Mouse (Mus musculus): ENCODE data around the gene Gm9821.

The Gm9821 gene

DNA sequence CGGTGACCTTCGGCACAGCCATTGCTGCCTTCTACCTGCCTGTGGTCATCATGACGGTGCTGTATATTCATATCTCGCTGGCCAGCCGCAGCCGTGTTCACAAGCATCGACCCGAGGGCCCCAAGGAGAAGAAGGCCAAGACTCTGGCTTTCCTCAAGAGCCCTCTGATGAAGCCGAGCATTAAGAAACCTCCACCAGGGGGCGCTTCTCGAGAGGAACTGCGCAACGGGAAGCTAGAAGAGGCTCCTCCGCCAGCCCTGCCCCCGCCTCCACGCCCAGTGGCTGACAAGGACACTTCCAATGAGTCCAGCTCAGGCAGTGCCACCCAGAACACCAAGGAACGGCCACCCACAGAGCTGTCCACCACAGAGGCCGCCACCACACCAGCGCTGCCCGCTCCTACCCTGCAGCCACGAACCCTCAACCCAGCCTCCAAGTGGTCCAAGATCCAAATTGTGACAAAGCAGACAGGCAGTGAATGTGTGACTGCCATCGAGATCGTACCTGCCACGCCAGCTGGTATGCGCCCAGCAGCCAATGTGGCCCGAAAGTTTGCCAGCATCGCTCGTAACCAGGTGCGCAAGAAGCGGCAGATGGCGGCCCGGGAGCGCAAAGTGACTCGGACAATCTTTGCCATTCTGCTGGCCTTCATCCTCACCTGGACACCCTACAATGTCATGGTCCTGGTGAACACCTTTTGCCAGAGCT lies 17.5 kb upstream of the Gm9821 start:
- DNase-seq = peak; percentile 78

DNA sequence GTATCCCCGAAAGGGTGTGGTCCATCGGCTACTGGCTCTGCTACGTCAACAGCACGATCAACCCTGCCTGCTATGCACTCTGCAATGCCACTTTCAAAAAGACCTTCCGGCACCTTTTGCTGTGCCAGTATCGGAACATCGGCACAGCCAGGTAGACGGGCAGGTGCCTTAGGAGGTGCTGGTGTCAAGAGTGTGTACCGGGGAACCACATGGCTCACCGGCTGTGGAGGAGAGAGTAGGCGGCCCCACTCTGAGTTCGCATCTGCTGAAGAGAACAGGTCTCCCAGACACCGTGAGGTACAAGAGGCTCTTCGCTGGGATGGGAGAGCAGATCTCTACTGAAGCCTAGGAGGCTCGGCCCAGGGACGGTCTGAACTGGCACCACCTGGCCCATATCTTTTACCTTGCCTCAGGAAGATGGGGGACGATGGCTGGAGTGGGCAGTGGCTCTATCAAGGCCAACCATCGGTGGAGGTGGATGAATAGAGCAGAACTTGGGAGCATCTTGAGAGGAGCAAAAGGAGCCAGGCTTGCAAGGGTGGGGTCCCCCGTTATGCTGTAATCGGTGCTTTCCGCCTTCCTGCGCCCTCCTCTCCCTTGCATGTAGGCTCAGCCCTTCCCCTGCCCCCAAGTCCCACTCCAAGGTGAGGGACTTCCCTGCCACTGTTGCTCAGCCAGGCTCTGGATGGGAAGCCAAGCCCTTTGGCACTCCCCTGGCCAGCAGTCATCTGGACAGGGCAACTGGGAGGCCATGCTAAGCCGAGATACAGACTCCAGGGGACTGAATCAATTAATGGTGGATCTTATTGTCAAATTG lies 16.8 kb upstream of the Gm9821 start:
- no peak for DNase-seq

DNA sequence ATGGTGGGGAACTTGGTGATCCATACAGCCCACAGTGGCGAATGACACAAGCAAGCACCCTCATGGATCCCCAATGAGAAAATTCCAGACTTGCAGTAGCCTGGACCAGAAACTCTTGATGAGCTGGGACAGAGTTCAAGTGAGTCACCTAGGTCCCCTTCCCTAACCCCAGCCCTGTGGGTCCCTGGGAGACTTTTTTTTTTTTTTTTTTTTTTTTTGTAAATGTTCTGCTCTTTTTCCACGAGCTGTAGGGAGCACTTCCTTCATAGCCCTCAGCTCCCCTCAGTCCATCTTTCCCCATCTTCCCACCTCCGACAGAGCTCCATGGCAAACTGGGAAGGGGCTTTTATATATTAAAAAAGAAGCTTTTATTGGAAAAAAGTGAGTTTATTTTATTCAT lies 16.0 kb upstream of the Gm9821 start:
- DNase-seq = no peak

DNA sequence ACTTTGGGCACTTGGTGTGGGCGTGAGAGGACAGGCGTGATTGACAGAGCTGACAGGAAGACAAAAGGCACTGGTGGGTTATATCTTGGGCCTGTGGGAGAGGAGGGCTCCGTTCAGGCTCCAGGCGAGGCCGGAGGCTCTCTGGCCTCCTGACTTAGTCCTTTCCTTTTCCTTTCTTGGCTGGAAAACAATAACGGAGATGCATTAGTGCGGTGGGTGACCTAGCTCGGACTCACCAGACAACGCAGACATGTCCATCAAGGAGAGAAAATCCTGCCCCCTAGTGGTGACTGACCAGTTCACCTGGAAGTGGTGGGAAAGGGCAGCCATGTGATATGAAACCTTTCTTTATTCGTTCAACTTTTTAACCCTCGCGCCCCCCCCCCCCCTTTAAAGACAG lies 15.6 kb upstream of the Gm9821 start:
- DNase-seq = no peak

DNA sequence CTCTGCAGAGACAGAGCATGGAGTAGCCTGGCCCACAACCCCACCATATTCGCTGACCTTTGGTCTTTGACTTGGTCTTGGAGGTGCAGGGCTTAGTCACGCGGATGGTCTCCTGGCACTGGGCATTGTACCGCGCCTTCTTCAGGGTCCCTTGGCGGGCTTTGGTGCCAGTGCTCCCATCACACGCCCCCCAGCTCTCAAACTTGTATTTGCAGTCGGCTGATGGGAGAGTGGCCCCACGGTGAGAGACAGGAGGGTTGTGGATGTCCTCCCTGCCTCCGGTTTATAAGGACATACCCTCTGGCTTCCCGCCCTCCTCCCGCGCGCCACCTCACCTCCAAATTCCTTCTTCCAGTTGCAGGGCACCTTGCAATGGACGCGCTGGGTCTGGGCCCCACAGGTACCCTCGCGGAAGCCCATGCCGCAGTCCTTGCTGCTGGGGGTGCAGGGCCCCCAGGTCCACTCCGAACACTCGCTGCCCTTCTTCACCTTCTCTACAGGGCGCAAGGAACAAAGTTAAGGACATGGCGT lies 14.7 kb upstream of the Gm9821 start:
- DNase-seq = no peak

DNA sequence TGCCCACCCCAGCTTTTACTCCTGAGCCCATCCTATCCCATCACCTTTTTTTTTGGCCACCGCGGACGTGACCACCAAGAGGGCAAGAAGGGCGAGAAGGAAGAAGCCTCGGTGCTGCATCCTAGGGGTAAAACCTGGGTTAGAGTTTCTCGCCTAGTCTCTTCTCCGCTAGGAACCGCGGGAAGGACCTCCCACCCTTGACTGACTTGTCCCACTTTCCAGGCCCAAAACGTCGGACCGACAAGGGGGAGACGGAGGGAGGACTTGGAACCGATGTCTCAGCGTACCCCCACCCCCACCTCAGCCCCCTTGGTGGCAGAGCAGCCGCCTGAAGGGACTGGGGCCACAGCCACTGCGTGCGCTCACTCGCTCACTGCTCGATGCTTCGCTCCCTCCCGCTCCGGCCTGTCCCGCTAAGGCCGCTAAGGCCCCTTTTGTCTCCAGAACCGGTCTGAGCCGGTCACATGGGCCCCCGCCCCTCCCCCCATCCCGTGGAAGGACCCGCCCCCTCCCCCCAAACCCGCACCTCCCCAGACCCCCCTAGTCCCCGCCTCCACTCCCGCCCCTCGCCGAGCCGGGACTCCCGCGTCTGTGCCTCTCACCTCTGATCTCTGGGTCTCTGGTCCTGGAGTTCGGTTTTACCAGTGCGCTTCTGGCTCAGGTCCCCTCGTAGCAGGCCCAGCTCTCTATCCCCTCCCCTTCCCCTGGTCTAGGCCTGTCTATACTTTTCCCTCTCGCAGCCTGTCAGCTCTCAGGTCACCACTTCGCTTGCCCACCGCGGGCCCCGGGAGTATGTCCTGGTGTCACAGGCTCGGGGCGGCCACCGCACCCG lies 14.0 kb upstream of the Gm9821 start:
- DNase-seq = no peak

DNA sequence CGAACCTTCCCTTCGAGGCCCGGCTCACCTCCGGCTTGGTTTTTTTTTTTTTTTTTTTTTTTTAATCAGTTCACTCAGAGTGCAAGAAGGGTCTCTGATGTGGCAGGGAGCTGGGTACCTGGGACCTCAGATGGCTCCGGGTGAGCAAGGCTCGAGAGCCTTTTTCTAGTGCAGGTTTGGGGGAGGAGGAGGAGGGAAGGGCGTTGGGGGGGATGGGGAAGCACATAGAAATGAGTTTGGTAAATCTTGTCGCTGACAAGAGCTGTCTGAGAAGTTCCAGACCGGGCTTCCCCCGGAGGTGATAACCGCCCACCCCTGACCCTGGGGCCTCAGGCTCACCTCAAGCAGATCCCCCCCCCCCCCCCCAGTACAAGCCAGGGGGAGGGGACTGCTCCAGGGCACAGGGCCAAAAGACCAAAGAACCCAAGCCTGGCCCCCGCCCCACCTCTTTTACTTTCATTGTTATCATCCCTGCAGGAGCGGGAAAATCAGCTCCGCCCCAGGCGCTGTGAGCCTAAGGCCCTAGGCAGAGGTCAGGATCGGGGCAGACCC lies 13.3 kb upstream of the Gm9821 start, which contains the start of gene Mdk:
Gene Mdk, minus strand, starts transcription at position 138 of the 552 bp plus-strand sequence.
- no peak for DNase-seq

DNA sequence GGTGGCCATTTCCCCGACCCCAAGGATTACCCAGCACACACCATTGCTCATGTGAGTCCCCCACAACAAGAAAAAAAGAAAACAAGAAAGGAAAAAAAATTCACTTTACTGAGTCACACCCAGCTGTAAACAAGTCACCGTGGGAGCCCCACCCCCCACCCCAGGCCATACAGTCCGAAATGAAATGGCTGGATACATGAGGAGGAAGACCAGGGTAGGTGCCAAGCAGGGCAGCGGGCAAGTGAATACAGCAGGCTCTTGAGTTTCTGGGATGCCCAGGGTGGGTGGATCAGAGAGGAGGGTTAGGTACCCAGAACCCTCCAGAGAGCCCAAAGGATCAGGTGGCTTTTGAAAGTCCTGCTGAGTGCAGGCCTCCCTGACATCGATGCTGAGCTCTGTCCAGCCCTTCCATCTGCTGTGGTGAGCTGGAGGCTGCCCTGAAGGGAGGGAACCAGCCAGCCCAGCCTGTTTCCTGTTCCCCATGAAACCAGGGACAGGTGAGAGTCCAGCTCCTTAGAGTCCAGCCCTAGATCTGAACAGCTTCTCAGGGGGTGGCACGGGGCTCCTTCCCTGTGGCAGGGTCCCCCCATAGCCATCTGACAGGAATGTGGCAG lies 12.7 kb upstream of the Gm9821 start:
- DNase-seq = no peak

DNA sequence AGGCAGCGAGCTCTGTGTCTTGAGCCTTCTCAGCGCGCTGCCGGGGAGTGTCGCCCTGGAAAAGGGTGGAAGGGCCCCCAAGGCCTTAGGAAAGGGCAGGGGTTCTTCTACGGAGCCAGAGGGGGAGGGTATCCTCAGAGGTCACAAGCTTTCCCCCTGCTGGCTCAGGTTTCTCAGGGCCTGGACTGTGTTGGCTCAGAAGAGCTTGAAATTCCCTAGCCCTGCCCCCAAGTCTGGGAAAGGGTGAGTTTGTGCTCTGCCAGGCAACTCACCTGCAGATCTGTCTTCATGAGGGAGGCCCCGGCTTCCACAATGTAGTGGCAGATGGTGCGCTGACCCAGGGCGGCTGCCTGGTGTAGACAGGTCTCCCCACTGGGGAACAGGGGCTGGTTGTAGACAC lies 12.0 kb upstream of the Gm9821 start:
- no peak for DNase-seq

DNA sequence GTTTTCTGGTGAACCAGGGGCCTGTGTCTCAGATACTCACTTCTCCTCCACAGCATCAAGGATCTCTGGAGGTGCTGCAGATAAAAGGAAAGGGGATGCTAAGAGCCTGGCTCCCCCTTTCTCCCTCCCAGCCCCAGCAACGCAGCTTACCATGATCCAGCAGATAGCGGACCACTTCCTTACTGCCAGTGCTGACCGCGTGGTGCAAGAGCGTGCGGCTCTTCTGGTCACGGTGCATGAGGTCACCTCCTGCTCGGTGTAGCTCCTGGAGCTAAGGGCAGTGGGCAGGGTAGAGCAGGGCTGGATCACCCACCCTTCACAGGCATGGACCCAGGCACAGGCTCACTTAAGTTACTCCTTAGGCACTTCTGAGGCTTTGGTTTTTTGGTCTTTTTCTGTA lies 11.5 kb upstream of the Gm9821 start:
- DNase-seq = no peak

DNA sequence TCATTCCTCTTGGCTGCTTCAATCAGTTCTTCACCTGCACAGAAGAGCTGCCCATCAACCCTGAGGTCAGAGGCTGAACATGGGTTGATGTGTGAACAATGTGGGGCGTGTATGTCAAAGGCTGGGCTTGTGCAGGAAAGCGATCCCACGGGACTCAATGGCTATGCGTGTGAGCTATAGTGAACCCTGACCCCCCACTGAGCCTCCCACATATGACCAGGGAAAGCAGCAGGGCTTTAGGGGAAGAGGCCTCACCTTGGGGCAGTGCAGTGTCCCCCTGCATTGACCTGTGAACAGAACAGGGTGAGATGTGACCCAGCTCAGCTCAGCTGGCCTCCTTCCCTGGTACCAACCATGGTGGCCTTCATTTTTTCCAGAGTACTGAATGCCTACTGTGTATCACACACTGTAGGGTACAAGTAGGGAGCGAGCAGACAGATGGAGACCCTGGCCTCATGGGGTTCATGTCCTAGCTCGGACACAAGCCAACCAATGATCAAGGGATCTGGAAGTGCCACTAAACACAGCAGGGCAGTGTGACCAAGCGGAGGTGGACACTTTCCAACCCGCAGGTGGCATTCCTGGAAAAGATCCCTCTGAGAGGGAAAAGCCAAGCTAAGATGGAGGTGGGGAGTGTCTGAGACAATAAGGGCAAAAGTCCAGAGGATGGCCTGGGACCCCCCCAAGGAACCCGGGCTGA lies 10.5 kb upstream of the Gm9821 start:
- no peak for DNase-seq

DNA sequence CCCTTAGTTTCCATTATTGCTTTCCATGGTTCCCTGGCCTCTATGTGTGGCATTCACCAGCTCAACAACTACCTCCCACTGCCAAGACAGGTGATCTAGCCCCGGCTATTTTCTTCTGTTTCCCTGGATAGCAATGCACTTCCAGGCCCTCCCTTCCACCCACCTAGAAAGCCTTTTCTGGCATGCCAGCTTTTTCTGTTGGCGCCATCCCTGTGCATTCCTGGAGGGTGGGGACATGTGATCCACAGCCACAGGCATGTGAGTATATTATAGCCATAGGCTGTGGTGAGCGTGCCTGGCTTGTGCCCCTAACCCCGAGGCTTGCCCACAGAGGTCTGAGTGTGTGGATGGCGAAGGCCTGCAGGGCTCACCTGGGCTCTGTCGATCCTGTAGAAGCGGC lies 9.3 kb upstream of the Gm9821 start:
- DNase-seq = no peak

DNA sequence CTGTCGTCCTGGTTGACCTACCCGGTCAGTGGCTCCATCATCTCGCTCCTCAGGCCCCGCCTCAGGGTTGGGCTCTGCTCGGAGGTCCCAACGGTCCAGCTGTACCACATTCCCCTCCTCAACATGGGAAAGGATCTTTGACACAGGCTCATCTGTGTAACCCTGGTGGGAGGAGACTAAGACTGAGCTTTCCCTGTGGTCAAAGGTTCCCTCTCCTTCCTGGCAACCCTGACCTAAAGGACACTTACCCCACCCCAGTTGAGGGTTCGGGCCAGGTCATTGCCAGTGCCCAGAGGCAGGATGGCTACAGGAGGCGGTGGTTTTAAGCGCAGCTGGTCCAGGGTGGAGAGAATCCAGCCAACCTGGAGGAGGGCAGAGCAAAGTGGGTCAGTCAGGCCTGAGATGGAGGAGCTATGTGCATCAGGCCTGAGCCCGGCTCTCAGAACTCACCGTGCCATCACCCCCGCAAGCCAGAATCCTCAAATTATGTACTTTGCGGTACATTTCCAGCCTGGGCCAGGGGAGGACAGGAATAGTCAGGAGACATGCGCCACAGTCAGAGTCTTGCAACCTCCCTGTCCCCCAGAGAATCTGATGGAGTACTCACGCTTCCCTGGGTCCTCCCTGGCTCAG lies 6.1 kb upstream of the Gm9821 start:
- no peak for DNase-seq

DNA sequence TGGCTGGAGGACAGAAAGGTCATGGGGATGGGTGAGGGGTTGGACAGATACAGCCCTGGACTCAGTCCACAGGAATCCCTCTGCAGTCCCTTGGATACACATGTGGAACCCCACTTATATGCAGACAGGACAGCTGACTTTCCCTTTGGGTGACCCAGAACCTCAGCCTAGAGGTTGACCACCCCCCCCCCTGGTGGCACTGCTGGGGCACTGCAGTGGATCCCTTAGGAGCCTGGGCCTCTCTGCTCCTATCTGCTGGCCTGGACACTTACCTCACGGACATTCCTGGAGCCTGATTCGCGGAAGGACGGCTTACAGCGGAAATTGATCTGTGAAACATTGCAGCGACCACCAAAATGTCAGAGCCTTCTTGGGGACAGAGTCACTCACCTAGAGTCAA lies 3.1 kb upstream of the Gm9821 start:
- DNase-seq = no peak

DNA sequence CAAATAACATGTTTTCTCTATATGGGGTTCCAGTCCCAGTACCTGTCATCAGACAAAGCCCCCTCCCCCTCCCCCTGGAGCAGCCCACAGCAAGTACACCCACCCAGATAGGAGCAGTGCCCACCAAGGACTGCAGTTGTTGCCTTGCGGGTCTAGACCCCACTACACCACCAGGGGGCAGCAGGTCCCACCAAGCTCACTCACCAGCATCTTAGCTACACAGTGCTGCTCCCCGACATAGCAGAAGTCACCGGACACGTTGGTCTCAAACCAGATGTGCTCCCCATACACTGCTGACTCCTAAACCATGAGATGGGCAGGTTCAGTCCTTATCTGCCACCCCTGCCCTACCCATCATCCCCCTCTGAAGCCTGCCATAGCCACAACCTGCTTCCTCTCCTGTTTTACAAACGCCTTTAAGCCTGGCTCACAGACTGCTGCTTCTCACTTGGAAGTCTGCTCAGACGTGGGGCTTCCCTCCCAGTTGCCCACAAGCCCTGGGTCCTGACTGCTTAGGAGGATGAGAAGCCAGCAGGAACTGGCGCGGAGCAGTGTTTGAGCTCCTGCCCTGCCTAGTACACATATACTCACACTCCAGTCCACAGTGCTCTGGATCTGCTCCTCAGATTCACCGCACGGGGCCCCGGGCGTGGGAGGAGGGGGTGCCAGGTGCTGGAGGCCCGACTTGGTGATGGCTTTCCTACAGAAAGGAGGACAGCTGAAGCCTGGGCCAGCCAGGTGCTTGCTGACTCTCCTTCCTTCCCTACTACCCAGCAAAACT lies 1.1 kb upstream of the Gm9821 start:
- peak; percentile 90 for DNase-seq

DNA sequence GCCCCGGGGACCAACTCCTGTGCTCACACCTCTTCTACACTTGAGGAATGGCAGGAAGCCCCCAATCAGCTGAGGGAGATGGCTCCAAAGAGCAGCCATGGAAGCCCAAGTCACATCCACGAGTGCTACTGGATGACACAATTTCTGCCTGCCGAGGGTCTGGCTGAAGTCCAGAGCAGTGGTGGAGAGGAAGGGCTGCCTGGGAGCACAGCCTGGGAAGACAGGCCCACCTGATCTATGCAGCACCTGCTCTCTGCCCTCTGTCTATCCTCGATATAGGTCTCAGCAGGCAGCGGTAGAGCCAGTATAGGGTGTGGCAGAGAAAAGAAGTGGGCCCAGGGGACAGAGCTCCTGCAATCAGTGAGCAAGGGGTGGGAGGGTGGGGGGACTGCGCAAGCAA lies 1.3 kb downstream of the Gm9821 start:
- no peak for DNase-seq

DNA sequence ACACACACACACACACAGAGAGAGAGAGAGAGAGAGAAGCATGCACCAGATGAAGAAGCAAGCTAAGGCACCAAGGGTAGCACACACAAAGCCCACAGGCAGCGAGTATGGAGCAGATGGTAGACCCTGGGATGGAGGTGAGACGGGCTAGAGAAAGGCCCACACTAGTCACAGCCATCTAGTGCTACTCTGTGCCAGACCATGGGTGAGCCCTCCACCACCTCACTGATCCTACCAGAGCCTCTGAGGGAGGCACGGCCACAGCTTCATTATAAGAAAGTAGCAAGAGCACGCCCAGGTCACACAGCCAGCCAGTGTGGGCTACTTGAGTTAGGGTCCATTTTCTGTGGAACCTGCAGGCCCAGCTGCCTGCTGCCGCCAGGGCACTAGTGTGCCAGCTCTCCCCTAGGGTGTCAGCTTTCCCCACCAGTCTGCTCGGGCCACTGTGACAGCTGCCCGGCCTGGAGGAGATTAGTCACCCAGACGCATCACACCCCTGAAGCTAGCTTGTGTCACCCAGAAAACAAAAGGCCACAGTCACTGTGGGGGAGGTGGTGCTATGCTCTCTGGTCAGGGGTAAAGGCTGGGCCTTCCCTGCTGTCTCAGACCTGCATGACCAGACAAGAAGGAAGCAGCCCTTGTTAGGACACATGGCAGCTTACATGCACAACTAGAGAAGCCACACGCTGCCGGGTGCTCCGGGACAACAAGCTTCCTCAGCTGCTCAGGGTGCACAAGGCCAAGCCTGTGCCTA lies 2.1 kb downstream of the Gm9821 start:
- no peak for DNase-seq

DNA sequence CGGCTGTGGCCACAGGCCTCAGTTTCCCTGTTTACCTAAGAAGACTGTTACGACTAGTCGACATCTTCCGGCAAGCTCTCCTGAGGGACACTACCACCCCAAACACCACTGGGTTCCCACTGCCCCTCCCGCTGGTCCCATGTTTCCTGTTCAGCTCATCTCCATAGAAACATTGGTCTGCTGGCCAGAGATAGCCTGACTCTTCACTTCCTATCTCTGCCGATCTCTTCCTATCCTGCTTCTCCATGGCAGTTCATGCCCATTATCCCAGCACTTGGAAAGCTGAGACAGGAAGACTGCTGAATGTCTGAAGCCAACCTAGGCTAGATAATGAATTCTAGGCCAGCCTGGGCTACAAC lies 2.6 kb downstream of the Gm9821 start:
- DNase-seq = no peak

DNA sequence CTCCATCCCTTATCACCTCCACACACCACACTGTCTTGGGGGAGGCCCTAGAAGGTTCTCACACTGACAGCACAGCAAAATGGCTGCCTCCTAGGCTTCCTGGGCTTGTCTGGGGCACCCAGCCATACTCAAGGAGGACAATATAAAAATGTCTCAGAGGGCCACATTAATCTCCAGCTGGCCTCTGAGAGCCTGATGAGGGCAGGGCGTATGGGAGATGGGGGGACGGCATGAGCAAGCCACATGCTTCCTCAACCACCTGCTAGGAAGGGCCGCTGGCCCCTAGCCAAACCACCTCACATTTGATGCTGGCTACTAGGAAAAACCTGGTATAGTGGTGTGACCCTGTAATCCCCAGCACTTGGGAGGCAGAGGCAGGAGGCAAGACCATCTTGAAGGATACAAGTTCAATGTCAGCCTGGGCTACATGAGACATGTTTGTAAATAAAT lies 3.3 kb downstream of the Gm9821 start:
- DNase-seq = no peak
